Mouse (Mus musculus) MEL (cell line): ENCODE measurements at regions not wholly inside any gene's neighbourhood (a gene's known extent, or its start where the extent isn't known, plus 50 kb on each side); places are given as distances from the start of the nearest gene placed in this dataset.

ENCODE experiments used
- CTCF ChIP-seq, 3 experiments: IDR thresholded peaks in 2 of 3; conservative IDR thresholded peaks in 1 of 3; 2 replicates each; pipeline ENCODE4 v1.5.1; 2011 to 2012; ENCODE audit warnings: low read length in 3 of 3, low read depth in 2 of 3, mild to moderate bottlenecking in 2 of 3, improper control_type of control experiment in 1 of 3, inconsistent platforms in 1 of 3, mixed read lengths in 1 of 3, moderate library complexity in 1 of 3; ENCODE audit not compliant: control insufficient read depth in 1 of 3, insufficient read depth in 1 of 3, poor library complexity in 1 of 3, severe bottlenecking in 1 of 3
- E2F4 ChIP-seq: IDR thresholded peaks from 2 replicates; pipeline ENCODE4 v1.6.1; 2011; ENCODE audit warnings: low read depth, low read length, improper control_type of control experiment, borderline replicate concordance
- EP300 ChIP-seq, 2 experiments: IDR thresholded peaks; 2 replicates each; pipeline ENCODE4 v1.6.1; 2011; ENCODE audit warnings: improper control_type of control experiment in 2 of 2, low read length in 2 of 2, low read depth in 1 of 2, mild to moderate bottlenecking in 1 of 2
- GABPA ChIP-seq: IDR thresholded peaks from 2 replicates; pipeline ENCODE4 v1.6.1; 2012; ENCODE audit warnings: low read depth, mild to moderate bottlenecking, inconsistent platforms, low read length, improper control_type of control experiment, moderate library complexity
- JUND ChIP-seq: IDR thresholded peaks from 2 replicates; pipeline ENCODE4 v1.6.1; 2011; ENCODE audit warnings: low read depth, mild to moderate bottlenecking, improper control_type of control experiment, low read length
- MEF2A ChIP-seq: IDR thresholded peaks from 2 replicates; pipeline ENCODE4 v1.6.1; 2014; ENCODE audit warnings: low read depth, mild to moderate bottlenecking, inconsistent platforms, low read length, improper control_type of control experiment; ENCODE audit not compliant: poor library complexity, insufficient replicate concordance, severe bottlenecking; ENCODE audit errors: extremely low read depth
- MYC ChIP-seq: IDR thresholded peaks from 2 replicates; pipeline ENCODE4 v1.6.1; 2011; ENCODE audit warnings: low read depth, mild to moderate bottlenecking, low read length, improper control_type of control experiment, moderate library complexity
- NRF1 ChIP-seq: IDR thresholded peaks from 2 replicates; pipeline ENCODE4 v1.6.1; 2014; ENCODE audit warnings: low read depth, mild to moderate bottlenecking, inconsistent platforms, low read length, improper control_type of control experiment, moderate library complexity; ENCODE audit not compliant: poor library complexity, insufficient read depth, severe bottlenecking
- POLR2A ChIP-seq, 2 experiments: IDR thresholded peaks; 2 replicates each; pipeline ENCODE4 v1.6.1; 2011 to 2012; ENCODE audit warnings: low read length in 2 of 2, mild to moderate bottlenecking in 2 of 2, control low read depth in 1 of 2, improper control_type of control experiment in 1 of 2, low read depth in 1 of 2, moderate library complexity in 1 of 2; ENCODE audit not compliant: control insufficient read depth in 1 of 2, insufficient read depth in 1 of 2, poor library complexity in 1 of 2
- POLR2AphosphoS2 ChIP-seq: IDR thresholded peaks from 2 replicates; pipeline ENCODE4 v1.6.1; 2011; ENCODE audit warnings: low read length, improper control_type of control experiment
- RAD21 ChIP-seq: IDR thresholded peaks from 2 replicates; pipeline ENCODE4 v1.6.1; 2011; ENCODE audit warnings: mild to moderate bottlenecking, low read depth, low read length, improper control_type of control experiment
- TAL1 ChIP-seq: IDR thresholded peaks from 2 replicates; pipeline ENCODE4 v1.6.1; 2012; ENCODE audit warnings: mild to moderate bottlenecking, inconsistent platforms, low read length, moderate library complexity, mixed read lengths

DNA sequence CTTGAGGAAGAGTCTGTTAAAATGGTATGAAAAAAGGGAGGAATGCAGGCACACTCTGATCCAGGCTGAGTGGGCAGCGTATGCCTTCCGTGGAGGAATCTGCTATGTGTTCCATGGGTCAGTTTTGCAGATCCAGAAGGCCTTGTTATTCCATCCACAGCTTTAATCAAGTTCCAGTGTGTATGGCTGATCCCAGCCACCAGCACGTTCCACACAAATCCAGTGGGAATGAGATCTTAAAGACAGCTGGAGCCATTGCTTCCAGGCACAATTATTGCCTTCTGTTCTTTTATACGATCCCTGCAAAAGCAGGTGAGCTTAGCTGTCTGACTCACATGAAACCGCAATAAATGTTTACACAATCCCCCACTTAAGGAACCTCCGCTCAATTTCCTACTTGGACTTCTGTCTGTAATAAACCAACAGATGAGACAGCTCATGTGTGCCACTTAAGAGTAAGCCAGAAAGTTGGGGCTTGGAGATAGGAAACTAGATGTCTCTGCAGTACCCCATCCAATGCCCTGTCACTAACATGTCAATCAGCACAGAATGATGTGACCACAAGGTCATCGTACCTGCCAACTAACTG is 653.9 kb downstream of the Fat4 start:
- TF ChIP-seq EP300 (IDR thresholded peaks at IDR 0.05; ENCODE audit: low read depth in 1 of 2, low read length in 2 of 2): no peak
- TF ChIP-seq POLR2A (IDR thresholded peaks at IDR 0.05; ENCODE audit: control insufficient read depth in 1 of 2, insufficient read depth in 1 of 2, low read depth in 1 of 2, low read length in 2 of 2, poor library complexity in 1 of 2): no peak
- no peak for TF ChIP-seq CTCF (IDR thresholded peaks at IDR 0.05 in 2 of 3, conservative IDR thresholded peaks at IDR 0.05 in 1 of 3; ENCODE audit: control insufficient read depth in 1 of 3, insufficient read depth in 1 of 3, low read depth in 2 of 3, low read length in 3 of 3, poor library complexity in 1 of 3, severe bottlenecking in 1 of 3)
- TF ChIP-seq E2F4: no peak
- TF ChIP-seq RAD21: no peak
- no peak for TF ChIP-seq TAL1
- TF ChIP-seq POLR2AphosphoS2: no peak
- no peak for TF ChIP-seq GABPA
- TF ChIP-seq JUND: no peak
- no peak for TF ChIP-seq MYC
- no peak for TF ChIP-seq MEF2A
- no peak for TF ChIP-seq NRF1
